Mouse (Mus musculus): Measurements from ENCODE around the gene Grb10.

Gene Grb10

DNA sequence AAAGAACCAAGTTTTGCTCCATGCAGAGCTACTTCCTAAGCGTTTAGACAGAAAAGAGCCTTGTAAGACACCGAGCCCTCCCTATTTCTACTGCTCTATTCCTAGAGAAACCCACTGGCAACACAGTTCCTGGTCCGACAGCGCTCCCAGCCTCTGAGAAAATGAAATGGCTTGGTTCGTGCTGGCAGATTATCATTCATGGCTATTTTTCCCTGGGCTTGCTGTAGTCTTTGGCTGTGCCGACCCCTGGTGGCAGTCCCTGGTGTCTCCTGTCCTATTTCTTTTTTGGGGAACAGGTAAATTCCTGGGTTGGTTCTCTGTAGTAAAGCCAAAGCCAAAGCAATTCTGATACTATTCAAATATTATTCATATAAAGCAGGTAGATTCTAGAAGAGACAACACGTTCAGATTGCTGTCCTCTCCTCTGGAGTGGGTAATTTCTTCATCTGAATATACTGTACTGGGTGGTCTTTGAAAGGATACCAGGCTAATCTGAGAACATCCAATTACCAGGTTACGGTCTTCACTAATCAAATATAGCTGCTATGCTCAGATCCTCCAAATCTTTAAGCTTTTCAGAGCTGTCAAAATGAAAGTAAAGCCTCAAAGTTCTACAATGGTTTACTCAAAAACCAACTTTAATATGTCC lies 65.0 kb downstream of the Grb10 start:
- in situ Hi-C loops (cut with MseI, MboI), result loop anchor here (5.0 kb wide), 2 partner anchors 156 to 161 kb away; no protein-coding TSS in a partner anchor

DNA sequence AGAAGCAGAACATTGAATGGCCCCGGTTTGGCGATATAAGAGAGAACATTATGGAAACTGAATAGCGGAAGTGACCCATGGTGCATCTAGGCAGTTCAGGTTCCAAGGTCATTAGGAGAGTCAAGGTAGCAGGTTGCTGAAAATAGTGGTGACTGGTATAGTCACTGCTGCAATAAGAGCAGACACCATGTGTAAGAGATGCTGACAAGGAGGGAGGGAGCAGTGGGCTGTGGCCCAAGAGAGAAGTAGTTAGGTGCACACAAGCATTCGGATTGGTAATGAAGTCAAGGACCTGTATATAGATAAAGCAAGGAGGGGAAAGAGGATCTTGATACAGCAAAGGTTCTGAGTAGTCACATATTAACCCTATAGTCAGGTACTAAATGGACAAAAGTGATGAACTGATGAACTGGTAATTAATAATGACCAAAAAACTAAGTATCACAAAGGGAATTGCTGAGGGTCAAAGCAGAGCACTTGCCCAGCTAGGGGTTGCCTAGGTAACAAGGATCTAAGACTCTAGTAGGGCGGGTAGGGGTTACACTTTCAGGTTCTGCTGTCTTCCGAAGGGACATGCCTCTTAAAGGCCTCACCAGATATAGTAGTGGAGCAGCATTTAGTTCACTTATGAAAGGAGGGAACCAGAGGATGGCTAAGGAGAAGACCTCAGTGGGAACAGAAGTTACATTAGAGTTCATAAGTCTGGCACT lies 65.9 kb downstream of the Grb10 start:
- in situ Hi-C loops (cut with MseI, MboI), result loop anchor here (5.0 kb wide), 2 partner anchors 155 to 160 kb away; no protein-coding TSS in a partner anchor

GRCm38 (mm10) chr11:11970246-11970645 lies 68.2 kb downstream of the Grb10 start:
- in situ Hi-C loops (cut with MseI, MboI), result loop anchor here (5.0 kb wide), 2 partner anchors 153 to 158 kb away; no protein-coding TSS in a partner anchor

- in situ Hi-C loops (cut with MseI, MboI), result no loop called here
Measured at GRCm38 (mm10) chr11:11968830-11969229, 69.7 kb downstream of the Grb10 start.

GRCm38 (mm10) chr11:11967519-11967918 lies 71.0 kb downstream of the Grb10 start:
- in situ Hi-C loops (cut with MseI, MboI), result no loop called here

- in situ Hi-C loops (cut with MseI, MboI), result no loop called here
Measured at GRCm38 (mm10) chr11:11966220-11966619, 72.3 kb downstream of the Grb10 start.

- in situ Hi-C loops (cut with MseI, MboI), result no loop called here
Measured at GRCm38 (mm10) chr11:11965501-11966125, 72.9 kb downstream of the Grb10 start.

GRCm38 (mm10) chr11:11964729-11965128 lies 73.8 kb downstream of the Grb10 start:
- in situ Hi-C loops (cut with MseI, MboI), result no loop called here

DNA sequence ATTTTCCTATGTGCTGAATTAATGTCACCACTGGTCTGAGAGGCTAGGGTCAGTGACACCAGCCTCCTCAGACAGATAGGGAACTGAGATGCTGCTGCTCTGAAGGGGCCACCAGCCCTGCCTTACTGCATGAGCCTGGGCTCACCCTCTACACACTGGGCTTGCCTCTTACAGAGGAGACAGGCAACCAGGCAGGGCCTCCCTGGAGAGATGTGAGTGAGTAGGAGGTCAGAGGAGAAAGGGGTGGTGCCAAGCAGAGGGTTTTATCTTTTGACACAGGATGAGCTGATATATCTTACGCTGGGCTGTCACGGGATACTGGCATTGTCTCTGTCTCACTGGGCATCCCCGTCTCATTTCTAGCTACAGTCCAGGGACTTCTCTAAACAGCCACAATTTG lies 74.9 kb downstream of the Grb10 start:
- in situ Hi-C loops (cut with MseI, MboI), result no loop called here

GRCm38 (mm10) chr11:11963065-11963464 lies 75.4 kb downstream of the Grb10 start:
- in situ Hi-C loops (cut with MseI, MboI), result no loop called here

- in situ Hi-C loops (cut with MseI, MboI), result no loop called here
Measured at GRCm38 (mm10) chr11:11962629-11962954, 75.9 kb downstream of the Grb10 start.

GRCm38 (mm10) chr11:11961917-11962628 lies 76.4 kb downstream of the Grb10 start:
- in situ Hi-C loops (cut with MseI, MboI), result no loop called here

GRCm38 (mm10) chr11:11960858-11961257 lies 77.6 kb downstream of the Grb10 start:
- in situ Hi-C loops (cut with MseI, MboI), result no loop called here

DNA sequence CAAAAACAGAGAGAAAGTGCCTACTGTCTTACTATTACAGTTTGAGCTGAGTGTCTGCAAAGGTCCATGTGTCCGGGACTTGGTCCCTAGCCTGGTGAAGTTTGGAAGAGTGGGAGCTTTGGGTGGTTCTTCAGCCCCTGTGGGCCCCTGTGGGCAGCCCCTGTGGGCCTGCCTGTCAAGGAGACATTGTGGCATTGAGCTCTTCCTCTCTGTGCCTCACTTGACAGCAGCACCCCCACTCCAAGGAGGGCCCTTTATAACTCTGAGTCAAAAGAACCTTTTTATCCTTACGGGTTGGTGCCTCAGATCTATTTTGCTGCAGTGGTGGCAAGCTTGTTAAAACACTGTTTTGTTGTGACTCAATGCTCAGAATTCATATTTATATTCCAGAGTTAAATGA lies 78.3 kb downstream of the Grb10 start:
- in situ Hi-C loops (cut with MseI, MboI), result no loop called here

DNA sequence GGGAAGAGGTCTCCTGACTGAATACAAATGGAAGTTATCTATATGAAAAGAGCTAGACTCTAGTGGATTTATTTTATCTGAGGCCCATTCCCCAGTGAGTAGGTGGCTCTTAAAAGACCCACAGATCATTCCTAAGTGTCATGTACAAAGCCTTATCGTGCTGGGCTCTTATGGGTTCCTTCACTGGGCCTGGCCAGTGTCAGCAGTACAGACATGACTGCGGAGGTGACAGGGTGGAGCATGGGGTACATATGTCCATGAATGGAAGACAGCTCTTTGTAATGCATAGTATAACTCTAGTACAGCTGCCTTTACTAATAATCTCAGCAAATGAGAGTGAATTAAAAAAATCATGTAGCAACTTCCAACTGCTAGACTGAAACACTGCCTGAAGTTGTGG lies 80.0 kb downstream of the Grb10 start:
- in situ Hi-C loops (cut with MseI, MboI), result no loop called here

- in situ Hi-C loops (cut with MseI, MboI), result no loop called here
Measured at GRCm38 (mm10) chr11:11958061-11958361, 80.5 kb downstream of the Grb10 start.

DNA sequence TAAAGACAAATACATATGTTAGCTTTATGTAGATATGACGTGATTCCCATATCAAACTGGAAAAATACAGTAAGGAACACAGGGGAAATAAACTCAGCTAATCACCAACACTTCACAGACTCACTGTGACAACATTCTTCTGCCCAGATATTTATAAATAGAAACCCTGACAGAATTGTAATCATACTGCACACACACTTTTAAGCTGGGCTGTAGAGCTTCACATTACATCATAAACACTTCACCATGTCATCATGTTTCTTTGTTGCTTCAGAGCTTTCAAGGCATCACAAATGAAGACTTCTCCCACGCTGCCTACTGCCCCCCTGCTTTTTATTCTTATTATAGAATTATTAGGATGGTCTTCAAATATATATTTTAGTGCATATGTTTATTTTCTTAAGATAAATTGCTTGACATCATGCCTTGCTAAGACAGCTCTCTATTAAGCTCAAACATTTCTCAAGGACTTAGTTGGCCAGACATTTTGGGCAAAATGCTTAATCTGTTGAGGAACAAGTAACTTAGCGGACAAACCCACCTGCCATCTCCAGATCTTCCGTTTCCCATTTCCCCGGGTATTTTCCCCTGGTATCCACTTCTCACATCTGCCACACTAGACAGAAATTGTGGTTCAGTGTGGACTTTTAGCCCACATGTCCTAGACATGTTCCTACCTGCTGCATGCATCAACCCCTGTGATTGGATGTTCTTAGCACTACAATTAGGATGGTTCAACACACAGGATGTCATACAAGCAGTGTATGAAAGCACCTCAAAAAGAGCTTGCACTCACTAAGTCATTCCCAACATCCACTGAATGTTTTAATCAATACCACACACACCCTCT lies 81.0 kb downstream of the Grb10 start:
- in situ Hi-C loops (cut with MseI, MboI), result no loop called here

GRCm38 (mm10) chr11:11955783-11956182 lies 82.7 kb downstream of the Grb10 start:
- in situ Hi-C loops (cut with MseI, MboI), result no loop called here

- in situ Hi-C loops (cut with MseI, MboI), result no loop called here
Measured at GRCm38 (mm10) chr11:11954606-11955005, 83.9 kb downstream of the Grb10 start.

- in situ Hi-C loops (cut with MseI, MboI), result no loop called here
Measured at GRCm38 (mm10) chr11:11954115-11954438, 84.4 kb downstream of the Grb10 start.

DNA sequence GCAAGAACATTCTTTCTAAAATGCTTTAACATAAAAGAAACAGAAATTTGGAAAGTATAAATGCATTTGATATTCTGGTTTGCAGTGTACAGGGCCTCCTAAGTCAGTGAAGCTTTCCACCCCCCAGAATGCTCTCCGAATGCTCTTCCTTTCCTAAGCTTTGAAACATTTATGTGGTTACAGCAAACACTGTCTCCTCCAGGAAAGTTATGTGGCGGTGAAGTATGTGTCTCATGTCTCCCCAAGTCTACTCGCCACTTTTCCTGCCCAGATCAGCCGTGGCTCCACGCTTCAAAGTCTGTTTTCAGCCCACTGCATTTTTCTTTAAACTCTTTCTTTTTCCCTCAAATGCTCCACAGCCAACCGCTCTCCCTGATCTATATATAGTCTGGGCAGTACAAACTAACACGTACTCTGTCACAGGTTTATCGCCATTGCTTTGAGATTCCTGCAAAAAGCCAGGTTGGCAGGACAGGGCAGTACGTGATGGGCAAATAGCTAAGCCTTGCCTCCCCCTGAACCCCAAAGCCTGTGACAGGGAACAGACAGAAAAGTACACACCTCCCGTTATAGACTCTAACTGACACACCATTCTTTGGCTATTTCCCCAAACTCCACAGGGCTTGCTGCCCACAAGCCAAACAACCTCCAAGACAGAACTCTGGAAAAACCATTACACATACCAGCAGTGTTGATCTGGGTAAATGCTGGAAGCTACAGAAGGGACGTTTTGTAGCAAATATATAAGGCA lies 84.9 kb downstream of the Grb10 start:
- in situ Hi-C loops (cut with MseI, MboI), result no loop called here
